Comparison of ENCODE assay signal across 9 mouse cellular contexts in genomic region chr16:92411981-92412706, GRCm38 (mm10). TPM values are rescaled to one million over a fixed set of nuclear protein-coding genes. Genes with fewer than 3 reads are reported as not detected.
A peak's percentile ranks its signal among the peaks of the same experiment; 100 is the strongest.
DNase-seq lines count a peak whose midpoint lies in the region; ATAC-seq and TF ChIP-seq lines count a peak whose summit lies in the region.
"Had no signal": no experiment of that assay in that cellular context is flagged by ENCODE, and none has a peak within 500 bp of the region (broad histone marks: within the 10 kb centered on the region; RNA-seq: fewer than 3 reads in every experiment).

No protein-coding gene starts in this region.

- no peak for TF ChIP-seq EP300 in heart, postnatal 0 days (IDR thresholded peaks at IDR 0.05; ENCODE audit: low read depth)

- 0 out of 2 replicates have a peak, but pooled peaks cover 4% of the 10 kb centered on the region for H3K36me3 ChIP-seq in heart, postnatal 0 days (replicated peaks; ENCODE audit: control insufficient read depth, insufficient read depth, low read length)
- no peaks in the 10 kb centered on the region for H3K36me3 ChIP-seq in spleen, adult 2 months (ENCODE audit: control insufficient read depth, insufficient read depth, low read length)
- H3K36me3 ChIP-seq in limb, embryonic 10.5 days: no peaks in the 10 kb centered on the region

- WGBS in heart, postnatal 0 days: 63% methylated on average over 19 of the region's 19 CpGs
- 74% methylated on average over 19 of the region's 19 CpGs for WGBS in spleen, adult 2 months
- 83% methylated on average over 19 of the region's 19 CpGs for WGBS in limb, embryonic 10.5 days

- ATAC-seq in heart, postnatal 0 days (ENCODE audit: insufficient read depth, low read depth): peak; percentile 11; the same call in 1 of the 2 replicates
- ATAC-seq: intestine, postnatal 0 days had no signal

- H3K9ac ChIP-seq in heart, postnatal 0 days (replicated peaks; ENCODE audit: low read depth, low read length): no peak overlapping the region; the same call in 1 of the 2 replicates

- intact Hi-C loops in heart, postnatal 25 days (cut with DNase I): no loop called here

- H3K27me3 ChIP-seq in heart, postnatal 0 days (ENCODE audit: control insufficient read depth, insufficient read depth, low read length): no peaks in the 10 kb centered on the region
- no peaks in the 10 kb centered on the region for H3K27me3 ChIP-seq in spleen, adult 2 months (ENCODE audit: control insufficient read depth, insufficient read depth, low read length)
- no peaks in the 10 kb centered on the region for H3K27me3 ChIP-seq in limb, embryonic 10.5 days (ENCODE audit: low read depth, poor library complexity, severe bottlenecking)

- peak overlapping the region; percentile 62 for H3K27ac ChIP-seq in heart, postnatal 0 days (ENCODE audit: low read depth)
- H3K27ac ChIP-seq in spleen, adult 2 months (ENCODE audit: insufficient read depth, low read length): peak overlapping the region; percentile 7; the same call in 1 of the 2 replicates
- peak overlapping the region; percentile 75 for H3K27ac ChIP-seq in limb, embryonic 10.5 days

- peaks cover 31% of the 10 kb centered on the region for H3K4me1 ChIP-seq in heart, postnatal 0 days (ENCODE audit: control insufficient read depth, insufficient read depth)
- H3K4me1 ChIP-seq in spleen, adult 2 months (ENCODE audit: control insufficient read depth, insufficient read depth, insufficient read length): peaks cover 16% of the 10 kb centered on the region
- peaks cover 41% of the 10 kb centered on the region for H3K4me1 ChIP-seq in limb, embryonic 10.5 days

- H3K9me3 ChIP-seq in heart, postnatal 0 days (replicated peaks; ENCODE audit: control insufficient read depth, low read length): no peaks in the 10 kb centered on the region
- H3K9me3 ChIP-seq in limb, embryonic 10.5 days (replicated peaks): no peaks in the 10 kb centered on the region

- H3K4me2 ChIP-seq in heart, postnatal 0 days (ENCODE audit: low read depth, low read length): no peak overlapping the region

- no peak for DNase-seq in heart, postnatal 0 days (ENCODE audit: low spot score)
- no peak for DNase-seq in heart, postnatal 25 days (ENCODE audit: low spot score)
- no peak for DNase-seq in spleen, adult 2 months (ENCODE audit: low read depth in 1 of 2, low spot score in 2 of 2)
- DNase-seq in spleen, adult 12 weeks (ENCODE audit: low spot score): no peak
- DNase-seq in limb, embryonic 10.5 days (ENCODE audit: low spot score): no peak
- DNase-seq in layer of hippocampus, postnatal 10 days (ENCODE audit: low spot score in 2 of 2): no peak
- DNase-seq in B cell, adult 2 months: no peak
- no peak for DNase-seq in spleen, postnatal 10 days (ENCODE audit: low spot score in 2 of 2)

- H3K4me3 ChIP-seq in heart, postnatal 0 days (ENCODE audit: low read depth, low read length): no peak overlapping the region
- no peak overlapping the region for H3K4me3 ChIP-seq in spleen, adult 2 months (ENCODE audit: extremely low read depth, insufficient read depth, insufficient read length)
- H3K4me3 ChIP-seq in limb, embryonic 10.5 days: no peak overlapping the region

- TF ChIP-seq POLR2A in spleen, adult 2 months (IDR thresholded peaks at IDR 0.05; ENCODE audit: low read depth, low read length): no peak

- TF ChIP-seq CTCF in heart, postnatal 0 days (IDR thresholded peaks at IDR 0.05; ENCODE audit: low read depth): no peak
- no peak for TF ChIP-seq CTCF in spleen, adult 2 months (IDR thresholded peaks at IDR 0.05; ENCODE audit: extremely low read depth, insufficient read depth, insufficient read length, insufficient replicate concordance)

RNA-seq across cellular contexts. Expression of gene Kcne1, which starts 52.9 kb away (rescaled TPM):
- 182 and 283 TPM in 2 replicates for total RNA-seq in heart, postnatal 0 days (2014; rRNA removed; ENCODE audit: low replicate concordance)
- 324 and 415 TPM in 2 replicates for polyA plus RNA-seq in heart, postnatal 0 days (2015; fragmentation: Nextera tagmentation; extraction: Ambion mirVana)
- 10 to 100 TPM; 39.8 to 40.1 TPM for total RNA-seq in heart, postnatal 25 days (2021)
- polyA plus RNA-seq in spleen, adult 2 months (2012; rRNA removed): not detected in 2 replicates
- 0.05 and 0.40 TPM in 2 replicates for polyA plus RNA-seq in limb, embryonic 10.5 days (2016; fragmentation: Nextera tagmentation; extraction: Ambion mirVana)
- not detected for total RNA-seq in layer of hippocampus, postnatal 10 days (2021)
- polyA plus RNA-seq: intestine, postnatal 0 days had no signal

RNA-seq across cellular contexts. Expression of gene Rcan1, which starts 58.5 kb away (rescaled TPM):
- total RNA-seq in heart, postnatal 0 days (2014; rRNA removed; ENCODE audit: low replicate concordance): 83.7 and 94.7 TPM in 2 replicates
- polyA plus RNA-seq in heart, postnatal 0 days (2015; fragmentation: Nextera tagmentation; extraction: Ambion mirVana): 52.8 and 64.6 TPM in 2 replicates
- total RNA-seq in heart, postnatal 25 days (2021): 10 to 100 TPM; 48.8 to 97.8 TPM
- 6.4 and 8.7 TPM in 2 replicates for polyA plus RNA-seq in spleen, adult 2 months (2012; rRNA removed)
- polyA plus RNA-seq in limb, embryonic 10.5 days (2016; fragmentation: Nextera tagmentation; extraction: Ambion mirVana): 26.1 and 28.0 TPM in 2 replicates
- total RNA-seq in layer of hippocampus, postnatal 10 days (2021): 10 to 100 TPM; 40.4 to 43.8 TPM

Comparison
In these comparisons a context has a peak if more than half of its experiments do, and no peak if none do; other contexts are left out.
1. H3K27ac ChIP-seq: peak in every context shown above with its lines; median percentile 75 in limb, embryonic 10.5 days; 62 in heart, postnatal 0 days; 7 in spleen, adult 2 months.
2. RNA of gene Kcne1, which starts 52.9 kb away (total RNA-seq): 182 to 283 TPM in heart, postnatal 0 days and 39.8 to 40.1 TPM in heart, postnatal 25 days; not detected in layer of hippocampus, postnatal 10 days; every median in the first group is over 10 times any median in the second.